Mouse (Mus musculus) adrenal gland, postnatal 14 days (tissue): ENCODE data around the gene Rnd2. TPM values are rescaled to one million over a fixed set of nuclear protein-coding genes. Genes with fewer than 3 reads are reported as not detected.
"Not testable (repeated sequence)": the region's sequence is repeated elsewhere in the genome, so short reads cannot be mapped to it uniquely, and the experiment has no call there.

Experiments
- DNase-seq: peaks from one replicate; pipeline ENCODE4 v3.0.0; 2021; ENCODE audit warnings: mixed read lengths
- total RNA-seq: library from RNA; stranded (reverse); gene quantifications from 2 replicates; pipeline ENCODE4 v1.2.3, GENCODE M21; 2021

Gene Rnd2
- total RNA-seq, 1 experiment from 2014 or later: 8.9 TPM

DNA sequence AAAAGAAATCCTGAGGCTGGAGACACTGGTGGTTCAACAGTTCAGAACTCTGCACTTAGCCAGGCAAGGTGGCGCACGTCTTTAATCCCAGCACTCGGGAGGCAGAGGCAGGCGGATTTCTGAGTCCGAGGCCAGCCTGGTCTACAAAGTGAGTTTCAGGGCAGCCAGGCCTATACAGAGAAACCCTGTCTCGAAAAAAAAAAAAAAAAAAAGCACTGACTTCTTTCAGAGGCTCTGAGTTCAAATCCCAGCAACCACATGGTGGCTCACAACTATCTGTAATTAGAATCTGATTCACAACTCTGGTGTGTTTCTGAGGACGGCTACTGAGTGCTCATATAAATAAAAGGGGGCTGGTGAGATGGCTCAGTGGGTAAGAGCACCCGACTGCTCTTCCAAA is 17.9 kb upstream of the Rnd2 start:
- not testable (repeated sequence) for DNase-seq

DNA sequence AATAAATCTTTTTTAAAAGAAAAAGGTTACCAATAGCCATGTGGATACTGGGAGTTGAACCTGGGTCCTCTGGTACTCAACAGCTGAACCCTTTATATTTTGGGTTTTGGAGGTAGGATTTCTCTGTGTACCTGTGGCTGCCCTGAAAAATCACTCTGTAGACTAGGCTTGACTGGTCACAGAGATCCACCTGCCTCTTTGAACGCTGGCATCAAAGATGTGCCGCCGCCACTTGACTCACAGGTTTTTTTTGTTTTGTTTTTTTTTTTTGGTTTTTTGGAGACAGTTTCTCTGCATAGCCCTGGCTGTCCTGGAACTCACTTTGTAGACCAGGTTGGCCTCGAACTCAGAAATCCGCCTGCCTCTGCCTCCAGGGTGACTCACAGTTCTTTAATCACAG is 17.0 kb upstream of the Rnd2 start:
- DNase-seq: no peak

DNA sequence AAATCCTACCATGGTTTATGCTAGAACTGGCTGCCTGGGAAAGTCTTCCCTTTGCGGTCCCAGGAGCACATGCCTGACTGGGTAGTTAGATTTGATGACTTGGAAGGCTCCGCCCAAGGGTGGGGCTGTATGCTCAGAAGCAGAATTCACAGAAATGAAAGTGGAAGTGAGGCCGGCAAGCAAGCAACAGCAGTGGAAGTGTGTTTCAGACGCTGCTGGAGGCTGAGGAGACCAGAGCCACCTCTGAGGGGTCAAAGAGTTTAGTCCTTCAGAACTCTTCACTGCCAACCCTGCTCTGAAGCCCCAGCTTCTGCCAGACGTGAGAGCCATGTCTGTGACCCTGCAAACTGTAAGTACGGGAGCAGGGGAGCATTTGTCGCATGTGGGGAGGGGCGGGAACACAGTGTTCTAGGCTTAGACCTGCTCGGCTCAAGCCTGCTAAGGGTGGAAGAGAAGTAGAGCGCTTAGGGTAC is 16.5 kb upstream of the Rnd2 start, which contains the start of gene Ifi35:
Gene Ifi35 (plus strand): TSS at position 134 of the 473 bp plus-strand sequence.
- peak; percentile 88 for DNase-seq

DNA sequence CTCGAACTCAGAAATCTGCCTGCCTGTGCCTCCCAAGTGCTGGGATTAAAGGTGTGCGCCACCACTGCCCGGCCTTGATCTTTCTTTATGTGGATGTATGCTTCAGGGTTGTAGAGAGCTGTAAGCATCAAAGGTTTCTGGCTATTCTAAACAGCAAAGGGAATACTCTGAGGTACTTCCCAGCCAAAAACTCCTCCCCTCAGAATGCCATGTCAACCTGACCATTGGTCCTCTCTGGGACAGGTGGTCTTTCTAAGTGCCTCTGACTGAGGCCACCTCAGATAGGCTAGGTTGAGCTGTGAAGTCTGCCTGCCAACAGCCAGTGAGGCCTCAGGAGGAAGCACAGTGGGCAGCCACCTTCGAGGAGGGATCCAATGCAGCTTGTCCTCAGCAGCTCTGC is 15.9 kb upstream of the Rnd2 start:
- peak; percentile 38 for DNase-seq

DNA sequence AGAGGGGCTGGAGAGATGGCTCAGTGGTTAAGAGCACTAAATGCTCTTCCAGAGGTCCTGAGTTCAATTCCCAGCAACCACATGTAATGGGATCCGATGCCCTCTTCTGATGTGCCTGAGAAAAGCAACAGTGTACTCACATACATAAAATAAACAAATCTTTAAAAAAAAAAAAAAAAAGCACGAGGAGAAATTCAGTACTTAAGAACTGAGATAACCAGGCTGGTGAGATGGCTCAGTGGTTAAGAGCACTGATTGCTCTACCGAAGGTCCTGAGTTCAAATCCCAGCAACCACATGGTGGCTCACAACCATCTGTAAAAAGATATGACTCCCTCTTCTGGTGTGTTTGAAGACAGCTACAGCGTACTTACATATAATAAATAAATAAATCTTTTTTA is 15.2 kb upstream of the Rnd2 start:
- not testable (repeated sequence) for DNase-seq

DNA sequence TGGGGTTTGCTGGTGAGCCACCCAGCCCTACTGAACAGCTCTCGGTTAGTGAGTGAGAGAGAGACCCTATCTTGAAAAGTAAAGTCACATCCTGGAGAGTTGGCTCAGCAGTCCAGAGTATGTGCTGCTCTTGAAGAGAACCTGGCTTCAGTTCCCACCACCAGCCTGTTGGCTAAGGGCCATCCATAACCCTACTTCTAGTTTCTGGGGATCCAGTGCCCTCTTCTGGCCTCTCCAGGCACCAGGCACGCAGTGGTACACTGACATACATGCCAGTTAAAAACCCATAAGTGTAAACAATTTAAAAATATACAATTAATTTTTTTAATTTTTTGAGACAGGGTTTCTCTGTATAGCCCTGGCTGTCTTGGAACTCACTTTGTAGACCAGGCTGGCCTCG is 14.4 kb upstream of the Rnd2 start:
- no peak for DNase-seq

DNA sequence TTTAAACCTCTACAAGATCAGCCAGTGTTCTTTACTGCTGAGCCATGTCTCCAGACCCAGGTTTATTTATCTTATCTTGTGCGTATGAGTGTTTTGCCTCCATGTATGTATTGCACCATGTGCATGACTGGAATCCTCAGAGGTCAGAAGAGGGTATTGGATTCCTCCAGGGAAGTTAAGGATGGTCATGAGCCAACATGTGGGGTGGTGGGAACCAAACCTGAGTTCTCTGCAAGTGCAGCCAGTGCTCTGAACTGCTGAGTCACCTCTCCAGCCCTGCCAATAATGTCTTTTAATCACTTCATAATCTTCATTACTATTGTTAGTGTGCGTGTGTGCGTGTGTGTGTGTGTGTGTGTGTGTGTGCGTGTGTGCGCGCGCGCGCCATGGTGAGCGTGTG is 13.3 kb upstream of the Rnd2 start:
- DNase-seq: no peak

DNA sequence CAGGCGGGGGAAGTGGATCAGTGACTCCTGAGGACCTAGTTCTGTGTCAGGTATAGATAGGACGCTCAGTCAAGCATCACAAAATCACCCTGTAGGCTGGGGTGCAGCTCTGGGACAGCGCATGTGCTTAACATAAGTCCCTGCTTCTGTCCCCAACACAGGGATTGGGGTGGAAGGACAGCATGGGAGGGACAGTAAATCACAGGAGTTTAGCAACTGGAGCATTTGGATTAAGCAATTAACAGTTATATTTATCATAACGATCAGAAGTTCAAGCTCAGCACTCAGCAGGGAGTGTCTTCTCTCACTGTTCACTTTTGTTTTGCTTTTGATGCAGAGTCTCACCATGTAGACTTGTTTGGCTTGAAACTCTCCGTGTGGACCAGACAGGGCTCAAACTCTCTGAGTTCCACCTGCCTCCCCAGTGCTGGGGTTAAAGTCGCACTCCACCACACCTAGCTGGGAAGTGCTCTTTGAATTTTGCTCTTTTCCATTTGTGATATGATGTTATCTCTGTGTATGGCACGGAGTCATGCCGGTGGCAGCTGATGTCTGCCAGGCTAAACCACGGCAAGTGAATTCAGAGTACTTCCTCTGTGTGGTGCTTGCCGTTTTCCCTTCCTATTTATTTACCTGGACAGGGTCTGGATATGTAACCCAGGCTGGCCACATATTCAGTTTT is 12.6 kb upstream of the Rnd2 start:
- no peak for DNase-seq

DNA sequence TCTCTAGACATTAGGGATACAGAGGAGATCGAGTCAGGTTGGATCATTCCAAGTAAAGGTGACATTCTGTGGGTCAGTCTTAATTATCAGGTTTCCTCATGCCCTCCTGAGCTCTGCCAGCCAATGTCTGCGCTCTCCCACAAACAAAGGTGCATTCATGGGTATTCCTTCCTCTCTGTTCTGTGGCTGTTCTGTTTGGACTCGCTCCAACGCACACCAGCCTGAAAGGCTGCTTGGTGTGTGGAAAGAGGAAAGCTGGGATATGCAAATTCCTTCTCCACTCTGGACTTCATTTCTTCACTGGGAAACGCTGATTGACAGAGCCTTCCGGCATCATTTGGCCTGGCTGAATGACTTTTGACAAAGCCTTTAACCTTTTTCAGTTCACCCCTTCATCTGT is 10.1 kb upstream of the Rnd2 start:
- no peak for DNase-seq

DNA sequence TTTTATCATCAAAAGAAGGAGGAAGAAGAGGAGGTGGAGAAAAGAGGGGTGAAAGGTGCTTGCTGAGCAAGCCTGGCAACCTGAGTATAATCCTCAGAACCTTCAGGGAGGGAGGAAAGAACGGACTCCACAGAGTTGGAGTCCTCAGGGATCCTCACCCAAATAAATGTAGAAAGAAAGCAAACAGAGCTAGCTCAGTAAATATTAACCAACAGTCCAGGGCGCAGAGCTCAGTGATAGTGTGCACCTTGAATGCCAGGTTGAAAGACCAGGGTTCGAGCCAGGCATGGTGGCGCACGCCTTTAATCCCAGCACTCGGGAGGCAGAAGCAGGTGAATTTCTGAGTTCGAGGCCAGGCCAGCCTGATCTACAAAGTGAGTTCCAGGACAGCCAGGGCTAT is 9.2 kb upstream of the Rnd2 start:
- DNase-seq: no peak

DNA sequence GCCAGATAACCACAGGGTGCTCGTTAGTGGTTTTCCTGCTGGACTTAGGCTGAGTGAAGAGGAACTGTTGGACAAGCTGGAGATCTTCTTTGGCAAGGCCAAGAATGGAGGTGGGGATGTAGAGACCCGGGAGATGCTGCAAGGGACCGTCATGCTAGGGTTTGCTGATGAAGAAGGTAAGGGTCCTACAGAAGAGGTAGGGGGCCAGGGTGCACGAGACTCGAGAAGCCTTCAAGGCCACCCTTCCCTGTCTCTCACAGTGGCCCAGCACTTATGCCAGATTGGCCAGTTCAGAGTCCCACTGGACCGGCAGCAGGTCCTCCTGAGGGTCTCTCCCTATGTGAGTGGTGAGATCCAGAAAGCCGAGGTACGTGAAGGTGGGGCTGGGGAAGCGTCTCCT is 7.2 kb upstream of the Rnd2 start:
- no peak for DNase-seq

DNA sequence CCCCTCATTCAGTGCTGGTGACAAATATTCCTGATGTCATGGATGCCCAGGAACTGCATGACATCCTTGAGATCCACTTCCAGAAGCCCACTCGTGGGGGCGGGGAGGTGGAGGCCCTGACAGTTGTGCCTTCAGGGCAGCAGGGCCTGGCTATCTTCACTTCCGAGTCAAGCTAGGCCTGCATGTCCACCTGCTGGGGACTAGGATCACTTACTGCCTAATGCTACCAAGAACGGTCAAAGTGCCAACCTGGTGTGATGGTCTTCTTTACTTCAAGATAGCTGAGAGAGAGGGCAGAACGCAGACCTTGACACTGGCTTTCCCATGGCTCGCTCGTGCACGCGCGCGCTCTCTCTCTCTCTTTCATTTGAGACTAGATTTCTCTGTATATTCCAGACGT is 6.6 kb upstream of the Rnd2 start:
- no peak for DNase-seq

DNA sequence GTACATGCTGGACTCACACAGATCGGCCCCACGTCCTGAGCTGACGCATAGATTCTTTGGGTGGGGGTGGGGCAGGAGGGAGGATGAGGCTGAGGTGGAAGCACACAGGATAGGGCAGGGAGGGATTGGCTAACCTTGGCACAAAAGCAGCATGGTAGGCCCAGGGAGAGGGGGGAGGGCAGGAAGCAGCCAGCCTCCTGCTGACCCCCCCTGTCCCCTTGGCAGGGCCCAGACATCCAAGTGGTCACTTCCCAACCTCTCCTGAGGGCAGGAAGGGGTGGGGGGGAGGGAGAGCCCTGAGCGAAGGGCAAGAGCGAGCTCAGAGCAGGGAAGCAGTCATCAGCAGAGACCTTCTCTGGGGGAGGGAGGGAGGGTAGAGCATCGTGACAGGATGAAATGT is 5.1 kb upstream of the Rnd2 start:
- DNase-seq: peak; percentile 58

DNA sequence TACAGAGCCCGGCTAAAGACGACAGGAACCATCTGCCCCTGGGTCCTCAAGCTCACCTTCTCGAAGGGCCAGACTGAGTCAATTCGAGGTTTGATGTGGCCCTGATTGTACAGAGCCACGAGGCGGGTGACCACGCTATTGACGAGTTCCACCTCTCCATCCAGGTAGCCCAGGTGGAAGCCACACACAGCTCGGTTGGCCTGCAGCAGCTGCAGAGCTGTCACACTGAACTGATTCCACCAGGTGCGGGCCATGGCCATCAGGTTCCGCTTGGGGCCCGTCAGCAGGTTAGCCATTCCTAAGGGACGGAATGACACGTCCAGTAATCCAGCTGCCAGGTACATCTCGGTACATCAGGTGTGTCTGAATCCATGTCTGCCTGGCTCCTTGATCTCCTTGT is 4.5 kb upstream of the Rnd2 start:
- DNase-seq: no peak

DNA sequence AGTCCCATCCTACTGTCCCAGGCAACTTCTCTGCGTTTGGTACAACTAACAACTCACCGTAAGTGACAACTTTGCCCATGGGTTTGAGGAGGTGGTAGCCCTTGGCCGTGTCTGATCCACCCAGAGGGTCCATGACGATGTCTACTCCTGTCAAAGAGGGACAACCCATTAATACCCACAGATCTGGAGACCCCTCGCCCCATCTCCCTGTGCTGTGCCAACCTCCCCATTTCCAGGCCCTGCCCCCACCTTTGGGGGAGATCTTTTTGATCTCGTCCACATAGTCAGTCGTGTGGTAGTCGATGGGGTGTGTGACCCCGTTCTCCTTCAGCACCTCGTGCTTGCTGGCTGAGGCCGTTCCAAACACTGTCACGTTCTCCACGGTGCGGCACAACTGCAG is 2.7 kb upstream of the Rnd2 start:
- no peak for DNase-seq

DNA sequence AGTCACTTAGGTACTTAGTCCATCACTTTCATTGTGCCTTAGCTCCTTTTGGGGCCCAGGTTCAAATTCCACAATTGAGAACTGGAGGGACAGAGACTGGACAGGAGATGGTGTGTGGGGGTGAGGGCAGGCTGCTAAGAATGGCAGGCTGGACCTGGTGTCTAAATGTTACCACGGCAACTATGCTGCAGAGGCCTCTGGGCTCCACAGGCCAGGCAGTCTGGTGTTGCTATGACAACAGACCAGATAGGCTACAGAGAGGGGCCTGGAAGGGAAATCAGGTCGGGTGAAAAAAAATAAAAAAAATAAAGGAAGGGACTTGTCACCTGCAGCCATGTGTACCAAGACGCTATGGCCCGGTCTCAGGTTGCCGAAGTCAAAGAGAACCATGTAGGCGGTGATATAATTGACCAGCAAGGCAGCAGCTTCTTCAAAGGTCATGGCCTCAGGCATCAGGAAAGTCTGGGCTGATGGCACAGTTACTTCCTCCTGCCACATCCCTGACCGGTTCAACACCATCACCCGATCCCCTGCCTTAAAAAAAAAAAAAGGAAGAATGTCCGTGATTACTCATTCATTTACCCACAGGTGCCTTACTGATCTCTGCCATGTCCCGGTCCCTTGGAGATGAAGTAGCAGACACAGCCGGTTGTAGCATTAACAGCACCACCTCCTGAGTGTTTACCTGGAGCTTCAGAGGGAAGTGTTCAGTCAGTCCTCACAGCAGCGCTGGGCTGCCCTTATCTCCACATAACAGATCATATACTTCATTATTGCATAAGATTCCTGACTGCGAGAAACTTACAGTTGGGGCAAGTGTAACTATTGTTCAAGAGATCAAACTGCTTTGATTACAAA is 2.0 kb upstream of the Rnd2 start:
- DNase-seq: no peak

DNA sequence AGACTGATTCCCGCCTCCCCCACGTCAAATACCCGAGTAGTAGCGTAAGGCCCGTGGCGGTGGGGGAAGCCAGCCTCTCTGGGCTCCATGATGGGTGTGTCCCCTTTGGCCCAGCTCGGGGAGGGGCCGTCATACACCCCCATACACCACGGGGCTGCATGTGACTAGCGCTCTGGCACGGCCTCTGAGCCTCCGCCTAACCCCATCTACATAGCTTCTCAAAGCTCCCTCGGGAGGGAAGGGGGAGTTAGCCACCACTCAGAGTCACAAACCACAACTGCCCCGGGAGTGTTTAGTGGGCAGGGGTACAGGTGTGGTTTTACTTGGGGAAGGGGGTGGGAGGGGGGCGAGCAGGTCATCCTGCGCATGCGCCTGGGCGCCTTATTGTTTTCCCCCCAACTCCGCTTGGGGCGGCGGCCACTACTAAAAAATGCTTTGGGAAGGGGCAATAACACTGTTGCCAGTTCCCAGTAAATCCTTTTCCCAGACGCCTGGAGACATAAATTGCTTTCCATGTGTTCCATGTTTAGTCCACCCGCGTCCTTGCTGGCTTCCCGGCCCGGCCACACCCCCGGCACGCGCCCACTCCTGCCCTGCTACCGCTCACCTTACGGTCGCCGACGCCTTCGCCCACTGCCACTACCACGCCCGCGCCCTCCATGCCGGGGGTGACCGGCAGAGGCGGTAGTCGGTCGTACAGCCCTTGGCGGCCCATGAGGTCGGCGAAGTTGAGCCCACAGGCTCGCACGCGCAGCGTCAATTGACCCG is 486 bp downstream of the Rnd2 start:
- DNase-seq: peak; percentile 83

DNA sequence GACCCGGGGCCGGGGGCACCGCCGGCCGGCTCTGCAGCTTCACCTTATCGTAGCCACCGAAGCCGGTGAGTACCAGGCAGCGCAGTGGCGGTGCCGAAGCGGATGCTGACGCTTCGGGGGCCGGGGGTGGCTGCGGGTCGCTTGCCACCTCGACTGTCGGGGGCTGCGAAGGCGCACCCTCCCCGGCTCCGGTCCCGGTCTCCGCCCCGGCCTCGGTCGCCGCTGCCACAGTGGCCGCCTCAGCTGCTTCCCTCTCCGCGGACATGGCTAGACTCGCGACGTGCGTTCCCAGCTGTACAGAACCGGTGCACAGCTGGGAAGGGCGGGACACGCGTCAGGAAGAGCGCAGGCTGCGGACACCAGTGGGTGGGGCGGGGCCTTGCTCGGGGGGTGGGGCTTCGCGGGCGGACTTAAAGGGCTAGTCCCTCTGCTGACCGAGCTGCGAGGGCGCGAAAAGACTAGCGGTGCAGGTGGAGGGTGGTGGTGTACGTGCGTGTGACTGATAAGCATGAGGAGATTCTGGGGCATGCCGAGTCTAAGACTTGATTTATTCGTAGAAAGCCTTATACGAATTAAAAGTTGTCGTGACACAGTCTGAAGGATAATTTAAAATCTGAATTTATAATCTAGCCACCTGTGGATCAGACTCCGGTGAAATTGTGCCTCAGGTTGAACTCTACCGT is 1.2 kb downstream of the Rnd2 start, which contains the start of gene Vat1:
Gene Vat1 (minus strand): TSS at position 362 of the 683 bp plus-strand sequence.
- DNase-seq: peak; percentile 87

DNA sequence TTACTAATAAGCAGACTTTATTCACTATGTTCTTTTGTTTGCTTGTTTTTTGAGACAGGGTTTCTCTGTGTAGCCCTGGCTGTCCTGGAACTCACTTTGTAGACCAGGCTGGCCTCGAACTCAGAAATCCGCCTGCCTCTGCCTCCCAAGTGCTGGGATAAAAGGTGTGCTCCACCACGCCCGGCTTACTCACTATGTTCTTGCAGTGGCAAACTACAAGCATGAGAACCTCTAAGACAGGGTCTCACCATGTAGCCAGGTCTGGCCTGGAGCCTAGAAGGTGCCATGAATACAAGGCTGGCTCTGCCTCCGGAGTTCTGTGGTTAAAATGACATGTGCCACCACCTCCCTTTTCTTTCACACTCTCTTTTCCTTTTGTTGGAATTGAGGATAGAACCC is 1.8 kb downstream of the Rnd2 start:
- not testable (repeated sequence) for DNase-seq

DNA sequence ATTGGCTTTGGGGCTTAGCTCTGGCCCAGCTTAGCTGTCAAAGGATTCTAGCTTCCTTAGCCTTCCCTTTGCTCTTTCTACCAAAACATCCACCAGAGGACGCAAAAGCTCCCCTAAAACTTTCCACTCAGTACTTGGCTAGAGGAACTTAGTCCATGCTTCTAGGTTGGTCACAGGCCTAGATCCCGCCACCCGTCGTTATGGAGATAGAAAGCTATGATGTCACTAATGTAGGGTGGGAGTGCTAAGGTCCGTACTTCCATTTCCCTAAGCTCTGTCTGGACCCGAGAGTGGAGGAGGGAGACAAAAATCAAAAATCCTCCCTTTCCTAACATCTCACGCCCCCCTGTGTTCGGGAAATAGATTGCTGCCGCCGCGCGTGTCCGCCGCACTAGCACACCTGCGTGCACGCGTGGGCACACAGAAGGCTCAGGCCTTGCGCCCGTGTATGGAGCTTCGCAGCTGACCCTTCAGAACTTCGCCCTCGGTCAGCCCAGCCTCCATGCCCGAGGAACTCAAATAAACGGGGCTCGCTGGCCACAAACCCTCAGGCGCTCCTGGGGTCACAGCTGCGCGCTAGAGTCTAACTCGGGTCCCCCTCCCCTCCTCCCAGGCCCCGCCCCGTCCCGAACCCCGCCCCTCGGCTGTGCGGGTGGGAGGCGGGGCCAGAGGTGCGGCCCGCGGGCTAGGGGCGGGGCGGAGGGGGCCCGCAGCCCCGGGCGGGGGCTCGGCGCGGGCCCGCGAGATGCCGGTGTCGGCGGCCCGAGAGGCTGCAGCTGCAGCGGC is 2.9 kb downstream of the Rnd2 start:
- DNase-seq: peak; percentile 84

DNA sequence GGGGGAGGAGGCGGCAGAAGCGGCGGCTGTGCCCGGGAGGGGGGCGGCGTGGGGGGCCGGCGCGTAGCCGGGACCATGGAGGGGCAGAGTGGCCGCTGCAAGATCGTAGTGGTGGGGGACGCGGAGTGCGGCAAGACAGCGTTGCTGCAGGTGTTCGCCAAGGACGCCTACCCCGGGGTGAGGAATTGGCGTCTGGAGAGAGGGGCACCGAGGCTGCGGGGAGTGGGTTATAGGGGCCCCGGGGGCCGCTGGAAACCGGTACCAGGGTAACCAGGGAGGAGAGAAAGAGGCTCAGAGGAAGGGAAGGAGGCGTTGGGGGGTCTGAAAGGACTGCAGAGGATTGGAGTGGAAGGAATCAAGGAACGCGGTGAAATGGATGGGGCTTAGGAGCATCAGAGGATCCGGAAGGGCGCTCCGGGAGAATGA is 3.5 kb downstream of the Rnd2 start:
- no peak for DNase-seq
